Mouse (Mus musculus) left cerebral cortex, adult 11 months (tissue): ENCODE data around the gene 1110025L11Rik.
"Not testable (repeated sequence)": the region's sequence is repeated elsewhere in the genome, so short reads cannot be mapped to it uniquely, and the experiment has no call there.

Experiments used
- DNase-seq: peaks from one replicate; pipeline ENCODE4 v3.0.0; 2022; ENCODE audit warnings: low spot score

The 1110025L11Rik gene

GRCm38 (mm10) chr16:89063902-89064301 lies at the start of gene 1110025L11Rik:
Gene 1110025L11Rik (minus strand): TSS chr16:89064002.
- DNase-seq = not testable (repeated sequence)

GRCm38 (mm10) chr16:89071041-89071440 lies 7.2 kb upstream of the 1110025L11Rik start:
- not testable (repeated sequence) for DNase-seq

GRCm38 (mm10) chr16:89047783-89048182 lies 16.0 kb downstream of the 1110025L11Rik start, which contains the start of gene Krtap6-5:
Gene Krtap6-5 (minus strand): TSS chr16:89047883.
- DNase-seq = no peak

GRCm38 (mm10) chr16:89041372-89041771 lies 22.4 kb downstream of the 1110025L11Rik start, which contains the start of gene Gm10228:
Gene Gm10228 (minus strand): TSS chr16:89041472.
- not testable (repeated sequence) for DNase-seq

GRCm38 (mm10) chr16:89031399-89031798 lies 32.4 kb downstream of the 1110025L11Rik start, which contains the start of gene Krtap6-1:
Gene Krtap6-1 (plus strand): TSS chr16:89031699.
- not testable (repeated sequence) for DNase-seq

- not testable (repeated sequence) for DNase-seq
Measured at GRCm38 (mm10) chr16:89014984-89015383, 48.8 kb downstream of the 1110025L11Rik start, which contains the start of gene Gm10229. Gene Gm10229 (plus strand): TSS chr16:89015284.

- no peak for DNase-seq
Measured at GRCm38 (mm10) chr16:89013973-89014372, 49.8 kb downstream of the 1110025L11Rik start.
